Mouse (Mus musculus) myocyte (in vitro differentiated cells): ENCODE measurements around the gene Defb47.

Source experiments
- MYOD1 ChIP-seq, 3 experiments: IDR thresholded peaks; one replicate each; pipeline ENCODE4 v1.6.1; 2011; ENCODE audit warnings: control low read depth in 2 of 3, low read depth in 2 of 3, mild to moderate bottlenecking in 2 of 3, moderate library complexity in 1 of 3; ENCODE audit not compliant: insufficient read length in 2 of 3, control insufficient read depth in 1 of 3
- MYOG ChIP-seq, 3 experiments: IDR thresholded peaks; one replicate each; pipeline ENCODE4 v1.6.1; 2011; ENCODE audit warnings: control low read depth in 2 of 3, low read depth in 2 of 3, mild to moderate bottlenecking in 2 of 3; ENCODE audit not compliant: insufficient read length in 2 of 3, control insufficient read depth in 1 of 3, insufficient read depth in 1 of 3
- POLR2A ChIP-seq: IDR thresholded peaks from one replicate; pipeline ENCODE4 v1.6.1; 2011; ENCODE audit warnings: low read depth, mild to moderate bottlenecking, control low read depth, moderate library complexity; ENCODE audit not compliant: insufficient read length
- REST ChIP-seq: IDR thresholded peaks from one replicate; pipeline ENCODE4 v1.6.1; 2011; ENCODE audit warnings: mild to moderate bottlenecking, control low read depth, moderate library complexity; ENCODE audit not compliant: insufficient read depth, insufficient read length
- SRF ChIP-seq: IDR thresholded peaks from one replicate; pipeline ENCODE4 v1.6.1; 2011; ENCODE audit warnings: low read depth; ENCODE audit not compliant: control insufficient read depth, insufficient read length
- TCF12 ChIP-seq: IDR thresholded peaks from one replicate; pipeline ENCODE4 v1.6.1; 2011; ENCODE audit warnings: mild to moderate bottlenecking, control low read depth; ENCODE audit not compliant: poor library complexity, insufficient read depth, severe bottlenecking
- USF1 ChIP-seq: IDR thresholded peaks from one replicate; pipeline ENCODE4 v1.6.1; 2011; ENCODE audit warnings: low read depth, mild to moderate bottlenecking, control low read depth, moderate library complexity

- no peak for TF ChIP-seq REST
- TF ChIP-seq POLR2A = no peak
- no peak for TF ChIP-seq MYOG (IDR thresholded peaks at IDR 0.05; ENCODE audit: control insufficient read depth in 1 of 3, insufficient read depth in 1 of 3, insufficient read length in 2 of 3, low read depth in 2 of 3)
- TF ChIP-seq TCF12 = no peak
- TF ChIP-seq MYOD1 (IDR thresholded peaks at IDR 0.05; ENCODE audit: control insufficient read depth in 1 of 3, insufficient read length in 2 of 3, low read depth in 2 of 3) = no peak
- no peak for TF ChIP-seq USF1
- no peak for TF ChIP-seq SRF
Observed at GRCm38 (mm10) chr14:63011471-63011870, 13.6 kb downstream of the Defb47 start, which contains the start of gene Defb43.
